Mouse (Mus musculus): ENCODE data around the gene Olfr839-ps1. TPM values are rescaled to one million over a fixed set of nuclear protein-coding genes. Genes with fewer than 3 reads are reported as not detected.

Olfr839-ps1 gene
- not detected in 2 replicates for polyA plus RNA-seq (2015; fragmentation: Nextera tagmentation; extraction: Ambion mirVana)

DNA sequence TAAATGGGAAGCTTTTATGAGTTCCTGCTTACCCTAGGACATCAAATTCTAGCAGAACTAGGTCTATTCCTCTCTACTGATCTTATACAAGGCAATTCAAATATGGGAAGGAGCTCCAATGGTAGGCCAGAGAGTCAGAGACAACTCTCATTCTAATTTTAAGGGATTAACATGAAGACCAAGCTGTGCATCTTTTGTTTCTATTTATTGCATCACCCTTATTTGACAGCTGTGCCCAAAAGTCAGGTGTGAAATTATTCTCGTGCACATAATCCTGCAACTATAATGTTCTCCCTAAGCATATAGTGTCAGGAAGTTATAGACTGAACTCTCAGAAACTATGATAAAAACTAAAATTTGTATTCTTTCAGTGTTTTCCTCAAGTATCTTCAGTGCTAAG lies at the start of gene Olfr839-ps1:
Gene Olfr839-ps1 (minus strand): TSS at position 101 of the 400 bp plus-strand sequence.
- Histone ChIP-seq H3K27me3 (no peaks in the 10 kb centered on the region), H3K36me3 (no peaks in the 10 kb centered on the region), H3K4me2 (no peak within 1 kb of the TSS), H3K4me1 (no peaks in the 10 kb centered on the region), H3K9ac (no peak within 1 kb of the TSS), H3K9me3 (no peaks in the 10 kb centered on the region), H3K27ac (no peak within 1 kb of the TSS), H3K4me3 (no peak within 1 kb of the TSS)
- WGBS: 75% methylated on average over 1 of the region's 1 CpGs
- no peak for ATAC-seq (ENCODE audit: insufficient number of reproducible peaks, low FRiP score, low TSS enrichment, low read depth)

DNA sequence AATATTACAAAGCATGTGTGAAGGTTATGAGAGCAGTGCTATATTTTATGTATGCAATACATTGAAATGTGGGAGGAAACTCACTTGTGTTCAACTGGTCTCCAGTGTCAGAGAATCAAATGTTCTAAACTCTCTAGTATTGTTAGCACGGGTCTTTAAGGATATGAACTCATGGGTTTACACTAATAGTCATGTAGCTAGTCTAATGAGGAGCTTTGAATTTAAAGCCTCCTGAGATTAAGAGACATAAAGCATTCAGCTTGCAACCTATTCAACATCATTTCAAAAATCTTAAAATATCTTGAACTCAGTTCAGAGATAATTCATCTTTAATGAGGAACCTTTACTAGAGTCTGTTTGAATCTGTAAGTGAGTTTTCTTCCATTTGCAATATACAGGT lies 41.1 kb downstream of the Olfr839-ps1 start, which contains the start of gene Olfr837:
Gene Olfr837 (plus strand): TSS at position 301 of the 400 bp plus-strand sequence.
- no peaks in the 10 kb centered on the region for H3K36me3 ChIP-seq
- no peaks in the 10 kb centered on the region for H3K9me3 ChIP-seq
- H3K27me3 ChIP-seq: no peaks in the 10 kb centered on the region
- WGBS: 63% methylated on average over 1 of the region's 1 CpGs
- no peak within 1 kb of the TSS for H3K9ac ChIP-seq
- H3K27ac ChIP-seq: no peak within 1 kb of the TSS
- H3K4me3 ChIP-seq: no peak within 1 kb of the TSS
- H3K4me2 ChIP-seq: no peak within 1 kb of the TSS
- no peaks in the 10 kb centered on the region for H3K4me1 ChIP-seq
- no peak for ATAC-seq (ENCODE audit: insufficient number of reproducible peaks, low FRiP score, low TSS enrichment, low read depth)

DNA sequence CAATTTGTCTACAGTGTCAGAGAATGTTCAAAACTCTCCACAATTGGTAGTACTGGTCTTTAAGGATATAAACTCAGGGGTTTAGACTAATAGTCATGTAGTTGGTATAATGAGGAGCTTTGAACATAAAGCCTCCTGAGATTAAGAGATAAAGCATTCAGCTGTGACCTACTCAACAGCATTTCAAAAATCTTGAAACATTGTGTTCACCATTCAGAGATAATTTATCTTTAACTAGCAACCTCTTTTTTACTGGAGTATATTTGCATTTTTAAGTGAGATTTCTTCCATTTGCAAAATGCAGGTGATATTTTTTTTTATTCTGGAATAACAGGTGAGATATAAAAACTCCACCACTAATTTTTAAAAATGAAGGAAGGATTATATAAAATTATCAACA lies 57.0 kb downstream of the Olfr839-ps1 start, which contains the start of gene Olfr836:
Gene Olfr836 (plus strand): TSS at position 301 of the 400 bp plus-strand sequence.
- no peaks in the 10 kb centered on the region for H3K27me3 ChIP-seq
- no peak for ATAC-seq (ENCODE audit: insufficient number of reproducible peaks, low FRiP score, low TSS enrichment, low read depth)
- no peak within 1 kb of the TSS for H3K9ac ChIP-seq
- no peak within 1 kb of the TSS for H3K4me2 ChIP-seq
- no peak within 1 kb of the TSS for H3K4me3 ChIP-seq
- H3K4me1 ChIP-seq: no peaks in the 10 kb centered on the region
- no peaks in the 10 kb centered on the region for H3K36me3 ChIP-seq
- no peaks in the 10 kb centered on the region for H3K9me3 ChIP-seq
- no peak within 1 kb of the TSS for H3K27ac ChIP-seq

Other genes starting within 250 kb of the Olfr839-ps1 start
- not detected in 2 replicates for gene Olfr832, start 240.2 kb downstream of the Olfr839-ps1 start, polyA plus RNA-seq (2015; fragmentation: Nextera tagmentation; extraction: Ambion mirVana)
- not detected in 2 replicates for gene Olfr834, start 189.3 kb downstream of the Olfr839-ps1 start, polyA plus RNA-seq (2015; fragmentation: Nextera tagmentation; extraction: Ambion mirVana)
- not detected in 2 replicates for gene Olfr835, start 144.6 kb downstream of the Olfr839-ps1 start, polyA plus RNA-seq (2015; fragmentation: Nextera tagmentation; extraction: Ambion mirVana)
- gene Olfr836, start 56.9 kb downstream of the Olfr839-ps1 start, polyA plus RNA-seq (2015; fragmentation: Nextera tagmentation; extraction: Ambion mirVana): not detected in 2 replicates
- not detected in 2 replicates for gene Olfr837, start 41.0 kb downstream of the Olfr839-ps1 start, polyA plus RNA-seq (2015; fragmentation: Nextera tagmentation; extraction: Ambion mirVana)
- gene Olfr843, start 74.7 kb upstream of the Olfr839-ps1 start, polyA plus RNA-seq (2015; fragmentation: Nextera tagmentation; extraction: Ambion mirVana): not detected in 2 replicates
- not detected in 2 replicates for gene Olfr844, start 139.0 kb upstream of the Olfr839-ps1 start, polyA plus RNA-seq (2015; fragmentation: Nextera tagmentation; extraction: Ambion mirVana)
- not detected in 2 replicates for gene Olfr845, start 159.1 kb upstream of the Olfr839-ps1 start, polyA plus RNA-seq (2015; fragmentation: Nextera tagmentation; extraction: Ambion mirVana)
- gene Olfr846, start 186.7 kb upstream of the Olfr839-ps1 start, polyA plus RNA-seq (2015; fragmentation: Nextera tagmentation; extraction: Ambion mirVana): not detected in 2 replicates
- not detected in 2 replicates for gene Olfr847, start 201.4 kb upstream of the Olfr839-ps1 start, polyA plus RNA-seq (2015; fragmentation: Nextera tagmentation; extraction: Ambion mirVana)

Data from limb, embryonic 15.5 days (tissue).